Mouse (Mus musculus) MEL (cell line): ENCODE data around the gene Tnfrsf21. TPM values are rescaled to one million over a fixed set of nuclear protein-coding genes. Genes with fewer than 3 reads are reported as not detected.

Experiments
- DNase-seq: peaks from one replicate; pipeline ENCODE4 v3.0.0; 2011; ENCODE audit warnings: low read depth, low spot score
- H3K27ac ChIP-seq: 2 replicates; pipeline ENCODE4 v1.5.1; 2012; ENCODE audit warnings: low read depth, mild to moderate bottlenecking, control low read depth, low read length, moderate library complexity; ENCODE audit not compliant: control insufficient read depth
- H3K27me3 ChIP-seq, 2 experiments: fragments of 150-350 bp in 1 of 2; sonication (generic) in 1 of 2; 2 replicates each; pipeline ENCODE4 v1.6.1; 2012; ENCODE audit warnings: low read length in 2 of 2, mild to moderate bottlenecking in 2 of 2, improper control_type of control experiment in 1 of 2, moderate library complexity in 1 of 2; ENCODE audit not compliant: insufficient read depth in 2 of 2, control insufficient read depth in 1 of 2
- H3K36me3 ChIP-seq, 2 experiments: 2 replicates each; pipeline ENCODE4 v1.6.1; 2012 to 2014; ENCODE audit warnings: low read length in 2 of 2, improper control_type of control experiment in 1 of 2, inconsistent platforms in 1 of 2, mild to moderate bottlenecking in 1 of 2; ENCODE audit not compliant: insufficient read depth in 2 of 2, control insufficient read depth in 1 of 2
- H3K4me1 ChIP-seq, 2 experiments: fragments of 150-350 bp in 1 of 2; sonication (generic) in 1 of 2; 2 replicates each; pipeline ENCODE4 v1.6.1; 2012; ENCODE audit warnings: low read length in 2 of 2, improper control_type of control experiment in 1 of 2, mild to moderate bottlenecking in 1 of 2; ENCODE audit not compliant: insufficient read depth in 2 of 2, control insufficient read depth in 1 of 2
- H3K4me3 ChIP-seq, 2 experiments: fragments of 150-350 bp in 1 of 2; sonication (generic) in 1 of 2; 2 replicates each; pipeline ENCODE4 v1.5.1; 2012; ENCODE audit warnings: low read depth in 2 of 2, low read length in 2 of 2, mild to moderate bottlenecking in 2 of 2, moderate library complexity in 2 of 2, control low read depth in 1 of 2, improper control_type of control experiment in 1 of 2; ENCODE audit not compliant: control insufficient read depth in 1 of 2, insufficient read depth in 1 of 2
- H3K79me2 ChIP-seq: 2 replicates; pipeline ENCODE4 v1.6.1; 2012; ENCODE audit warnings: mild to moderate bottlenecking, low read length, moderate library complexity; ENCODE audit not compliant: control insufficient read depth, poor library complexity, insufficient read depth
- H3K9ac ChIP-seq: 2 replicates; pipeline ENCODE4 v1.6.1; 2012; ENCODE audit warnings: low read depth, mild to moderate bottlenecking, control low read depth, low read length, moderate library complexity; ENCODE audit not compliant: control insufficient read depth, poor library complexity, severe bottlenecking
- H3K9me3 ChIP-seq: fragments of 150-350 bp; sonication (generic); replicated peaks from 2 replicates; pipeline ENCODE4 v1.6.1; 2012; ENCODE audit warnings: mild to moderate bottlenecking, low read length, improper control_type of control experiment, moderate library complexity; ENCODE audit not compliant: insufficient read depth
- E2F4 ChIP-seq: IDR thresholded peaks from 2 replicates; pipeline ENCODE4 v1.6.1; 2011; ENCODE audit warnings: low read depth, low read length, improper control_type of control experiment, borderline replicate concordance
- ELF1 ChIP-seq: IDR thresholded peaks from 2 replicates; pipeline ENCODE4 v1.6.1; 2014; ENCODE audit warnings: low read depth, mild to moderate bottlenecking, inconsistent platforms, low read length, improper control_type of control experiment, moderate library complexity
- GABPA ChIP-seq: IDR thresholded peaks from 2 replicates; pipeline ENCODE4 v1.6.1; 2012; ENCODE audit warnings: low read depth, mild to moderate bottlenecking, inconsistent platforms, low read length, improper control_type of control experiment, moderate library complexity
- HCFC1 ChIP-seq: IDR thresholded peaks from 2 replicates; pipeline ENCODE4 v1.6.1; 2012; ENCODE audit warnings: low read depth, mild to moderate bottlenecking, inconsistent platforms, low read length, improper control_type of control experiment, moderate library complexity
- JUND ChIP-seq: IDR thresholded peaks from 2 replicates; pipeline ENCODE4 v1.6.1; 2011; ENCODE audit warnings: low read depth, mild to moderate bottlenecking, improper control_type of control experiment, low read length
- MAZ ChIP-seq: IDR thresholded peaks from 2 replicates; pipeline ENCODE4 v1.6.1; 2012; ENCODE audit warnings: low read depth, mild to moderate bottlenecking, inconsistent platforms, low read length, improper control_type of control experiment
- MYC ChIP-seq: IDR thresholded peaks from 2 replicates; pipeline ENCODE4 v1.6.1; 2011; ENCODE audit warnings: low read depth, mild to moderate bottlenecking, low read length, improper control_type of control experiment, moderate library complexity
- NELFE ChIP-seq: IDR thresholded peaks from 2 replicates; pipeline ENCODE4 v1.6.1; 2011; ENCODE audit warnings: low read depth, low read length, improper control_type of control experiment
- POLR2AphosphoS5 ChIP-seq: IDR thresholded peaks from 2 replicates; pipeline ENCODE4 v1.6.1; 2012; ENCODE audit warnings: low read depth, borderline replicate concordance, mild to moderate bottlenecking, inconsistent platforms, low read length, moderate library complexity, mixed read lengths
- RAD21 ChIP-seq: IDR thresholded peaks from 2 replicates; pipeline ENCODE4 v1.6.1; 2011; ENCODE audit warnings: mild to moderate bottlenecking, low read depth, low read length, improper control_type of control experiment
- RCOR1 ChIP-seq: IDR thresholded peaks from 2 replicates; pipeline ENCODE4 v1.6.1; 2012; ENCODE audit warnings: low read depth, mild to moderate bottlenecking, inconsistent platforms, low read length, improper control_type of control experiment
- SIN3A ChIP-seq: IDR thresholded peaks from 2 replicates; pipeline ENCODE4 v1.6.1; 2012; ENCODE audit warnings: low read length, improper control_type of control experiment, inconsistent platforms
- TCF12 ChIP-seq: IDR thresholded peaks from 2 replicates; pipeline ENCODE4 v1.6.1; 2014; ENCODE audit warnings: low read depth, mild to moderate bottlenecking, inconsistent platforms, low read length, improper control_type of control experiment, moderate library complexity
- ZC3H11A ChIP-seq: IDR thresholded peaks from 2 replicates; pipeline ENCODE4 v1.6.1; 2012; ENCODE audit warnings: low read depth, mild to moderate bottlenecking, inconsistent platforms, low read length, improper control_type of control experiment
- ZKSCAN1 ChIP-seq: IDR thresholded peaks from 2 replicates; pipeline ENCODE4 v1.6.1; 2012; ENCODE audit warnings: low read depth, mild to moderate bottlenecking, inconsistent platforms, low read length, improper control_type of control experiment, moderate library complexity
- ZMIZ1 ChIP-seq: IDR thresholded peaks from 2 replicates; pipeline ENCODE4 v1.6.1; 2012; ENCODE audit warnings: low read depth, mild to moderate bottlenecking, inconsistent platforms, low read length, improper control_type of control experiment, moderate library complexity
- polyA plus RNA-seq, 2 experiments: library from polyadenylated mRNA; stranded (reverse) in 1 of 2; unstranded in 1 of 2; fragments of >175 nt in 1 of 2; fragments of >200 nt in 1 of 2; gene quantifications; 2 replicates each; pipeline versions ENCODE4 v1.2.1 to v1.2.4; 2012; ENCODE audit warnings: low replicate concordance in 2 of 2, low read depth in 1 of 2; ENCODE audit not compliant: insufficient read length in 2 of 2, insufficient read depth in 1 of 2, missing spikeins in 1 of 2
- total RNA-seq: library from RNA; depleted of rRNA; stranded (reverse); fragments of 300-350 nt; gene quantifications from 2 replicates; pipeline ENCODE4 v1.2.3, GENCODE M21; 2012

Gene Tnfrsf21
- total and polyA plus RNA-seq, 3 experiments, result not detected

DNA sequence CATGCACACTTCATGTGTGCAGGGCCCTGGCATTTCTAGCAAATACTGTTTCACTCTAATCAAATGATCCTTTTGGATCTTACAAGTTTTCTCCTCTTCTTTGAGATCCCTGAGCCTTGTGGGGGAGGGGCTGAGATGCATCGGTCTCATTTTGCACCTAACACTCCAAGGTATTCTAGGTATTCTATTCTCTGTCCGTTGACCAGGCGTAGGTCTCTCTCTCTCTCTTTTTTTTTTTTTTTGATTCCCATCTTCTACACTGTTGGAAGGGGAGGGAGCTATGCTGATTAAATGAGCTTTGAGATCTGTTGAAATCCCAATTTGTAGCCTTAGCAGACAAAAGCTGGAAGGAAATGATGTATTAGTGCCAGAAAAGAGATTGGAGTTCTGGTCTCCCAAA is 8.2 kb downstream of the Tnfrsf21 start:
- no peaks in the 10 kb centered on the region for H3K4me1 ChIP-seq
- no peaks in the 10 kb centered on the region for H3K79me2 ChIP-seq
- TF ChIP-seq ELF1, result no peak
- TF ChIP-seq MAZ, result no peak
- TF ChIP-seq GABPA, result no peak
- TF ChIP-seq ZC3H11A, result no peak
- TF ChIP-seq JUND, result no peak
- TF ChIP-seq ZKSCAN1, result no peak
- TF ChIP-seq TCF12, result no peak
- no peak overlapping the region for H3K9ac ChIP-seq
- no peak overlapping the region for H3K27ac ChIP-seq
- H3K4me3 ChIP-seq, result no peak overlapping the region
- H3K9me3 ChIP-seq, result no peaks in the 10 kb centered on the region
- no peak for DNase-seq
- no peaks in the 10 kb centered on the region for H3K36me3 ChIP-seq
- H3K27me3 ChIP-seq, result no peaks in the 10 kb centered on the region

DNA sequence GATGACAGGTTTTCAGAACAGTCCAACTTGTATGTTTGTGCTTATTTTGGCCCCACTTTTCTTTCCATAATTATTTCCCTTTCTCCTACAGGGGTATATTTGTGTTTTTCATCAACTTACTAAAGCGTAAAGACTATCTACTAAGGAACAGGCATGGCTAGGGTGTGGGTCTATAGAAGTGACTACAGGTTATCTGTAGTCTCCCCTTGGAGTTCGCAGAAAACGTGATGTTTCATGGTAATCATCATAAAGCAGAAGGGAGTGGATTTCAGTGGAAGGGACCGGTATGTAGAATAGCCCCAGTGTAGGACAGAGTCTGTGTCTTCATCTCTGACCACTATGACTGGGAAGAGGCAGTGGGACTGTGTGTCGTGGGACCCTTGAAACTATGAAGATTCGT is 8.7 kb downstream of the Tnfrsf21 start:
- Histone ChIP-seq H3K9ac (no peak overlapping the region), H3K27me3 (no peaks in the 10 kb centered on the region), H3K9me3 (no peaks in the 10 kb centered on the region), H3K27ac (no peak overlapping the region), H3K79me2 (no peaks in the 10 kb centered on the region), H3K4me3 (no peak overlapping the region), H3K4me1 (no peaks in the 10 kb centered on the region), H3K36me3 (no peaks in the 10 kb centered on the region)
- DNase-seq, result no peak
- TF ChIP-seq ZMIZ1 (no peak), RCOR1 (no peak), ZC3H11A (no peak), MYC (no peak), HCFC1 (no peak), NELFE (no peak), POLR2AphosphoS5 (no peak), RAD21 (no peak), SIN3A (no peak), E2F4 (no peak), ZKSCAN1 (no peak)
